Mouse (Mus musculus): ENCODE measurements around the gene Ncbp2. TPM values are rescaled to one million over a fixed set of nuclear protein-coding genes. Genes with fewer than 3 reads are reported as not detected.

Gene Ncbp2
- polyA plus RNA-seq (2017; shearing (Covaris generic)) = 16.2 TPM

GRCm38 (mm10) chr16:31948345-31948774 lies at the start of gene Ncbp2, which contains the start of gene 0610012G03Rik:
TSS of gene Ncbp2 (plus strand) at chr16:31948513.
TSS of gene 0610012G03Rik (minus strand) at chr16:31948494.

GRCm38 (mm10) chr16:31933751-31934549 lies 14.4 kb upstream of the Ncbp2 start, which contains the start of gene Pigz:
TSS of gene Pigz (plus strand) at chr16:31933851.

GRCm38 (mm10) chr16:32002509-32003477 lies 54.5 kb downstream of the Ncbp2 start, which contains the start of gene Senp5:
TSS of gene Senp5 (minus strand) at chr16:32003287.

Other genes starting within 250 kb of the Ncbp2 start
- not detected for gene Meltf, start 69.7 kb upstream of the Ncbp2 start, polyA plus RNA-seq (2017; shearing (Covaris generic))
- gene Pigz, start 14.7 kb upstream of the Ncbp2 start, polyA plus RNA-seq (2017; shearing (Covaris generic)) = not detected
- gene 0610012G03Rik, start within 50 bp of the Ncbp2 start, polyA plus RNA-seq (2017; shearing (Covaris generic)) = 14.4 TPM
- 21.4 TPM for gene Senp5, start 54.8 kb downstream of the Ncbp2 start, polyA plus RNA-seq (2017; shearing (Covaris generic))
- gene Pak2, start 130.8 kb downstream of the Ncbp2 start, polyA plus RNA-seq (2017; shearing (Covaris generic)) = 127 TPM
- gene Pigx, start 151.2 kb downstream of the Ncbp2 start, polyA plus RNA-seq (2017; shearing (Covaris generic)) = 69.8 TPM
- gene Cep19, start 151.3 kb downstream of the Ncbp2 start, polyA plus RNA-seq (2017; shearing (Covaris generic)) = 7.2 TPM
- gene Nrros, start 217.1 kb downstream of the Ncbp2 start, polyA plus RNA-seq (2017; shearing (Covaris generic)) = 29.7 TPM
- not detected for gene Bex6, start 231.3 kb downstream of the Ncbp2 start, polyA plus RNA-seq (2017; shearing (Covaris generic))